Mouse (Mus musculus): ENCODE measurements around the gene Ksr1.
A peak's percentile ranks its signal among the peaks of the same experiment; 100 is the strongest.

Gene Ksr1

GRCm38 (mm10) chr11:79122556-79122955 lies 23.7 kb downstream of the Ksr1 start:
- peak; percentile 71 for DNase-seq (ENCODE audit: low read depth)

- no peak for DNase-seq (ENCODE audit: low read depth)
Measured at GRCm38 (mm10) chr11:79120087-79120486, 26.1 kb downstream of the Ksr1 start.

- no peak for DNase-seq (ENCODE audit: low read depth)
Measured at GRCm38 (mm10) chr11:79118918-79119377, 27.3 kb downstream of the Ksr1 start.

- DNase-seq (ENCODE audit: low read depth), result no peak
Measured at GRCm38 (mm10) chr11:79116665-79117064, 29.5 kb downstream of the Ksr1 start.

DNA sequence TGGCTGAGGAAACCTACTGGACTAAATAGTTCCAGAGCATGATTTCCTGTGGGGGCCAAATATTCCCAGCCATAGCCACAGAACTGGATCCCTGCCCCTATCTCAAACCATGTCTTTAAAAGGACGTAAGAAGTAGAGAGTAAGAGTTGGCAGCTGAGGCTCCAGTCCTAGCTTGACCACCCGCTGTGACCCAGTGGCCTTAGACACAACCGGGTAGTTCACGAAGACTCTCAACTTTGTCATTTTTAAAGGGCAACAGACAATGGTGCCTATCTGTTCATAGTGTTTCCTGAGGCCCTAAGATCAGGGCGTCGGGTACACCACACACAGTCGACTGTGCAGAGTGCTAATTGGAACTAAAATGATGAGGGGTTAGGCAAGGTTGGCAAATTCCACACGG lies 30.5 kb downstream of the Ksr1 start:
- no peak for DNase-seq (ENCODE audit: low read depth)

DNA sequence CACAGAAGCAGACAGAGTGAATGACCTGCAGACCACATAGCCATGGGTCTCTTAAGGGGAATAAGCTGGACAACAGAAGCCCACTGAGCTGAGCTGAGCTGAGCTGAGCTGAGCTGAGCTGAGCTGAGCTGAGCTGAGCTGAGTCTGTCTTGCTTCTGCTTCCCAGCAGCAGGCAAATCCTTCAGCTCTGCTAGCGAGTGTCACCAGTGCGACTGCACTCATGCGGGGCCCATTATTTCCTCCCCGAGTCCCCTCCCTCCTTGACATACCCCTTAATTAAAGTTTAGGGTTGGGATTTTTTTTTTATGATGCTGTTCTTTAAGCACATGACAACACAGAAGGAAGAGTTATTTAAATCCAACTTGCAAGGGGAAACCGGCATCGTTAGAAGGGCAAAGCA lies 32.1 kb downstream of the Ksr1 start:
- DNase-seq (ENCODE audit: low read depth), result no peak

DNA sequence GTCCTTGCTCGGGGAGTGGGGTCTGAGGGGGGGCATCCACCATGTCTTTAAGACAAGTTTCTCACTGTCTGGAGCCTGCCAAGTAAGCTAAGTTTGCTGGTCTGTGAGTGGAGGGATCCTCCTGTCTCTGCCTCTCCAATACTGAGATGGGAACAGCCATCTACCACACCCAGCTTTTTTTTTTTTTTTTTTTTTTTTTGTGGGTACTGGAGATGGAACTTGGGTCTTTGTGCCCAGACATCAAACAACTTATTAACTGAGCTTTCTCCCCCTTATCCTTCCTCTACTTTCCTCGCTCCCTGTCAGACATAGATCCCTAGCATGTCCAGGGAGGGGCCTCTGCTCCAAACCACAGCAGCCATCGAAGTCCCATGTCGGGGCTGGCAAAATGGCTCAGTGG lies 32.8 kb downstream of the Ksr1 start:
- DNase-seq (ENCODE audit: low read depth), result no peak

GRCm38 (mm10) chr11:79112559-79113302 lies 33.5 kb downstream of the Ksr1 start:
- DNase-seq (ENCODE audit: low read depth), result no peak

DNA sequence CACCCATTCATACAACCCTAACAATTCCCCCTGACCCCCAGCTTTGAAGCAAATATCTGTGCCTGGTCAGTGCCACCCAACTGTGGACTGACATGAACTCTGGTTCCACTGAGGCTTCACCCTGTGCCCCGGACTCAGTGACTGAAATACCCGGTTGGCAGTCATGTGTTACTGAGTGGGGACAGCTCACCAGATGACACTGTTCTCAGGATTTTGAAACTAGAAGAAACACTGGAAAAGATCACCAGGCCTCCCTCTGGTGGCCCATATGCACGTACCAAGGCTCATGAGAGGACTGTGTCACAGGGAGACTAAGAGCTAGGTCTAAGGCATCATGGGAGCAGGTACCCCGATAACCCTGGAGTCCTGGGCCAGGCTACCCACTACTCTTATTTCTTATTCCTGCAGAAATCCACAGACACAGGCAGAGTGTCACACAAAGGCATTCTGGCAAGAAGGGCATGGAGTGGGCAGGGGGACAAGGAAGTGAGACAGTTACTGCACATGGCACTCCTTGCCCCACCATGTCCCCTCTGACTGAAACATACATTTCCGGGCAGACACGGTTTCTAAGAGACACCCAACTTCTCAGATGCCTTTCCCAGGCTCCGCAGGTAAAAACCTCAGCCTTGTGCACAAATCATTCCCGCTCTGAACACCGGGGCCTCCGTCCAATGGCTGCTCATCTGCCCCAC lies 34.2 kb downstream of the Ksr1 start:
- DNase-seq (ENCODE audit: low read depth), result no peak

DNA sequence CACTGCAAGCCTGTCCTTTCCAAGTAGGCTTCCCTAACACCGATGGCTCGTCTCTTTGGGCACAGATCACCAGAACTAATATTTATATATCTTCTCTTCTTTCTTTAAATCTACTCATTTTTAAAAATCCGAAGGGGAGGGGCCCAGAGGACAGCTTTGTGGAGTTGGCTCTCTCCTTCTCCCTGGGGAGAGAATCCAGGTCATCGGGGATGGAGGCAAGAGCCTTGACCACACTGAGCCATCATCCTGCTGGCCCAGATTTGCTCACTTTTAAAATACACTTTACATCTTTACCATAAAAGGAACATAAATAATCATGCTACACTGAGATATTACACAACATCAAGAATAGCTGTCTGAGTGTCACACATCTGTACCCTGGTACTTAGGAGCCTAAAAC lies 35.8 kb downstream of the Ksr1 start:
- DNase-seq (ENCODE audit: low read depth), result no peak

DNA sequence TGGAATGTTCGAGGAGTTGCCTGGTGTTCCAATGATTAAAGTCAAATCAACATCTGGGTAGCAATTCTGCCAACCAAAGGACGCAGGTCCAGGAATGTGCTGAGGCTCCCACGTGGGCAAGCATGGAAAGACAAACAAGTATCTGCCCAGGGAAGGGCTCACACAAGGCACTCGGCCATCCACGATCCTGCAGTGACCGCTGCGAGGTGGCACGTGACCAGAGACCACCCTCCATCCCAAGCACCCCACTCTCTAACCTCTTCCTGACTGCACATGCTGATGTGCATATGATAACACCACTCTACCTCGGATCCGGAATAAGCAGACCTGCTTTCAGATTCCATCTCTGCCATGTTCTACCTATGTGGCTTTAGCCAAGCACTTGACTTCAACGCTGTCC lies 38.3 kb downstream of the Ksr1 start:
- no peak for DNase-seq (ENCODE audit: low read depth)

GRCm38 (mm10) chr11:79104998-79105397 lies 41.2 kb downstream of the Ksr1 start:
- no peak for DNase-seq (ENCODE audit: low read depth)

DNA sequence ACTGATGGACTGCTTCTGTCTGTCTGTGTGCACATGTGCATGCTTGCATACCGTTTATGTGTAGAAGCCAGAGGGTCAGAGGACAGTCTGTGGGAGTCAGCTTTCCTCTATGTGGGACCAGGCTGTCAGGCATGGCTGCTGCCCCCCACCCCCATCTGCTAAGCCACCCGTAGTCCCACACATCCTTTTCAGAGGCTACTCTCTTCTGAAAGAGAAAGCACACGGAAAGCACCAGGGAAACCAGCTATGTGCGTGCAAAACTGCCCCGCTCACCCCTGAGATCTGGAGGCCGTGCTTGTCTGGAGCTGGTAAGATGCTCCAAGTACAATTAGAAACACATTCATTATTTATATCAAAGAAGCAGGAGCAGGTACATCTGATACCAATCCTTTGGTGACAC lies 41.7 kb downstream of the Ksr1 start:
- no peak for DNase-seq (ENCODE audit: low read depth)

DNA sequence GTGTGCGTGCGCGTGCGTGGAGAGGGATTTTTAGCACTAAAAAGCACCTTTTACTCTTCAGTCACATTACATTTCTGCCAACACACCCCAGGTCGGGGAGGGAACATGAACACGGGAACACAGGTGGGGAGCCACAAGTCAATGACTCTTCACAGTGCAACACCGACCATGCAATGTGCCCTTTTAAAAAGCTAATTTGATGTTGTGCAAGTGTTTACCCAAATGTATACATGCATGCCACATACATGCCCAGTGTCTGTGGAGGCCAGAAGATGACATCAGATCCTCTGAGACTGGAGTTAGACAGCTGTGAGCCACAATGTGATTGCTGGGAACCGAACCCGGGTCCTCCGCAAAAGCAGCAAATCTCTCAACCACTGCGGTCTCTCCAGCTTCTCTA lies 42.1 kb downstream of the Ksr1 start:
- DNase-seq (ENCODE audit: low read depth), result no peak

DNA sequence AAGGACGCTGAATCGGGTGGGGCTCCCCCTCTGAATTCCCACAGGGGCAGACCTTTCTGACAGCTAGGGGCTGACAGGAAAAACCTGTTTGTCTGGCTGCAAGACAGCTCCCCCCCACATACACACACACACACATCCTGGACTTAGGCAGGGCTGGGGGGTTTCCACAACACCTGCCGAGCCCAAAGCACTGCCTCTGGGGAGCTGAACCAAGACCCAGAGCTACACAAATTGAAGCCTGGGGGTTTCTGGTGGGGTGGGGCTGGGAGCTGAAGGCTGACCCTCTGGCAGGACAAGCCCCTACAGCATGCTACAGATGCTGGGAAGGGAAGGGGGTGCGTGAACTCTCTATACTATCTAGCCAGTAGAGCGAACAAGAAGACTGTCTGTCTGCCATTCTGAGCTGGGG lies 42.7 kb downstream of the Ksr1 start:
- no peak for DNase-seq (ENCODE audit: low read depth)

GRCm38 (mm10) chr11:79102280-79102679 lies 43.9 kb downstream of the Ksr1 start:
- DNase-seq (ENCODE audit: low read depth), result no peak

DNA sequence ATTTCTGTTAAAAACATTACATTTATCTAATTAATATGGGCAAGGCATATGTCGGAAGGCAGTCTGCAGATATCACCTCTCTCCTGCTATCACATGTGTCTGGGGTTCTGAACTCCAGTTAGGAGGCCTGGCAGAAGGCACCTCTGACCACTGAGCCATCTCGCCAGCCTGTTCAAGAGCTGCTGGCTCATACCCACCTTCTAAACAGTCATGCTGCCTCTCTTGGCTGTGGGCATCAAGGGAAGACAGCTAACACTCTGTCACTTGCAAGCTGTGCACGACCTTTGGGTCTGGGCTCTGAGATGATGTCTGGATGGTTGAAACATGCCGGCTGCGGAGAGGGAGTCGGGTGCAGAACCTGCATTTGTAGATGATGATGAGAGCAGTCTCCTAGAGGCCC lies 44.6 kb downstream of the Ksr1 start:
- no peak for DNase-seq (ENCODE audit: low read depth)

DNA sequence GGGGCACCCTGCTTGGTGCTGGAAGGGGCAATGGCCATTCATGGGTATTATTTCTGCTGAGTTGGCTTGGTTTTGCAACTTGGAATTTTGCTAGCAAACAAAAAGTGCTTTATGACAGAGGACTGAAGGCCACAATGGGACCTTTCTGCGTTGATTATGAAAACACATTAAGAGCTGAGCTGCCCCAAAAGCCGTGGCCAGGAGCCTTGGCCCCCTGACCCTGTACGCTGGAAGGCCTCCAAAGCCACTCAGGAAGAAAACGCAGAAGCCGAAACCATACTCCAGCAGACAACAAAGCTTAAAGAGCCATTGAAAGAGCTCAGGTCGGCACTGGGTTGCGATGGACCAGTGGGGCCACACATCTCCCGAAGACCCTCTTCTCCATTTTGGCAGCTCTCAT lies 47.2 kb downstream of the Ksr1 start:
- no peak for DNase-seq (ENCODE audit: low read depth)

GRCm38 (mm10) chr11:79097736-79098135 lies 48.5 kb downstream of the Ksr1 start:
- DNase-seq (ENCODE audit: low read depth), result no peak

- DNase-seq (ENCODE audit: low read depth), result no peak
Measured at GRCm38 (mm10) chr11:79096673-79097072, 49.5 kb downstream of the Ksr1 start.

GRCm38 (mm10) chr11:79095713-79096112 lies 50.5 kb downstream of the Ksr1 start:
- no peak for DNase-seq (ENCODE audit: low read depth)

DNA sequence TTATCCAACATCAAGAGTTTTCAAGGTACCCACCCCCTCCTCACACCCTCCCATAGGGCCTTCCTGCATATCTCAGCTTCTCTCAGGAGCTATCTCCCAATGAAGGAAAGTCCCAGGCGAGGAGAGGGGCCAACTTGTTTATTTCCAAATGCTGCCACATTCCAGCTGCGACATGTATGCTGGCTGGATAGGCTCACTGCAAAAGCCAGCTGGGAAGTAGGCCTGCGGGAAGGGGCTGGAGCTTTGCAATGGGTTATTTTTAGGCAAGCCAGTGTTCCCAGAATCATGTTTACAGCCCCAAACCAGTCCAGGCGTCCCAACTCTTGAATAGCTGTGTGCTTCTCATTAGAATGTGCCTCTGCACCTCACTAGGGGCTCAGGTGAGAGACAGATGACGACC lies 51.5 kb downstream of the Ksr1 start:
- no peak for DNase-seq (ENCODE audit: low read depth)

DNA sequence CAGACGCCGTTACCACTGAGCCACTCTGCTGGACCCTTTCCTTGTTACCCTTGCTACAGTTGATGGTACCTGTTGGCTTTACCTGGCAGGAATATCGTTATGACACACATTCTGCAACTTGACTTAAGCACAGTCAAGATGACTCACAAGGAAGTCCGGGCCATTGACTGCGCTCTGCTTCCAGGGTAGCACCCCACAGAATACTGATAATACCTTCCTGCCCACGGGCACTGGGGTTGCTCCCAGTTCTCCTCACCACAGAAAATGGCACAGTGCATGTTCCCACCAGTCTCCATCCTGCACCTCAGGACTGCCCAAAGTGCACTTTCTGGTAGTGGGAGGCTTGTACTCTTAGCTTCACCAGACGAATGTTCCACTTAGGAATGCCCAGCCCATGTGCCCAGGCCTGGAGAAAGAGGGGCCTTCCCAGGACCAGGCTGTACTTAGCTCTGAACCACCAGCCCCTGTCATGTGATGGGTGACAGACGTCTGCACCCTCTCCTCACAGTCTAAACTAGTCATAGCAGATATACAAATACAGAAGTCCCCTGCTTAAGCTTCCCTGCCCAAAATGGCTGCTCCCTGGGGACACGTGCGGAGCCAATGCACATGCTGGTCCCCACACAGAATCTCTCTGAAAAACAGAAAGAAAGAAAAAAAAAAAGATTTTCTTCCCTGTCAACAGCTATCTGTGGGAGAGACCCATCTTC lies 52.1 kb downstream of the Ksr1 start:
- DNase-seq (ENCODE audit: low read depth), result no peak

Measured in induced T-regulatory cell, adult 2 months (primary cell).